Mouse (Mus musculus): Measurements from ENCODE around the gene A430005L14Rik. TPM values are rescaled to one million over a fixed set of nuclear protein-coding genes. Genes with fewer than 3 reads are reported as not detected.

The A430005L14Rik gene
- polyA plus RNA-seq, 1 experiment = 39.8 TPM

GRCm38 (mm10) chr4:153951150-153951549, 5.9 kb upstream of the A430005L14Rik start:
- Histone ChIP-seq H3K27me3 (ENCODE audit: control insufficient read depth, insufficient read depth, low read length) (no peaks in the 10 kb centered on the region), H3K4me3 (ENCODE audit: control insufficient read depth, insufficient read depth, low read length) (no peak overlapping the region), H3K4me1 (replicated peaks; ENCODE audit: control insufficient read depth, insufficient read depth, low read length) (no peaks in the 10 kb centered on the region), H3K36me3 (ENCODE audit: control insufficient read depth, insufficient read depth, low read length) (no peaks in the 10 kb centered on the region), H3K27ac (ENCODE audit: control insufficient read depth, insufficient read depth, low read length) (no peak overlapping the region)
- no peak for TF ChIP-seq CTCF (IDR thresholded peaks at IDR 0.05; ENCODE audit: borderline replicate concordance, control insufficient read depth, extremely low read depth, insufficient read depth, low read length, poor library complexity)
- no peak for TF ChIP-seq POLR2A (IDR thresholded peaks at IDR 0.05; ENCODE audit: control insufficient read depth, extremely low read depth, insufficient read depth, low read length, poor library complexity)
- WGBS = 54% methylated on average over 3 of the region's 3 CpGs
- no peak for DNase-seq

GRCm38 (mm10) chr4:153951692-153952091, 5.3 kb upstream of the A430005L14Rik start:
- H3K36me3 ChIP-seq (ENCODE audit: control insufficient read depth, insufficient read depth, low read length) = no peaks in the 10 kb centered on the region
- DNase-seq = no peak
- H3K4me3 ChIP-seq (ENCODE audit: control insufficient read depth, insufficient read depth, low read length) = no peak overlapping the region
- TF ChIP-seq POLR2A (IDR thresholded peaks at IDR 0.05; ENCODE audit: control insufficient read depth, extremely low read depth, insufficient read depth, low read length, poor library complexity) = no peak
- TF ChIP-seq CTCF (IDR thresholded peaks at IDR 0.05; ENCODE audit: borderline replicate concordance, control insufficient read depth, extremely low read depth, insufficient read depth, low read length, poor library complexity) = no peak
- H3K27me3 ChIP-seq (ENCODE audit: control insufficient read depth, insufficient read depth, low read length) = no peaks in the 10 kb centered on the region
- H3K4me1 ChIP-seq (replicated peaks; ENCODE audit: control insufficient read depth, insufficient read depth, low read length) = no peaks in the 10 kb centered on the region
- H3K27ac ChIP-seq (ENCODE audit: control insufficient read depth, insufficient read depth, low read length) = no peak overlapping the region
- WGBS = 57% methylated on average over 5 of the region's 5 CpGs

GRCm38 (mm10) chr4:153955651-153956050, 1.4 kb upstream of the A430005L14Rik start:
- no peaks in the 10 kb centered on the region for H3K27me3 ChIP-seq (ENCODE audit: control insufficient read depth, insufficient read depth, low read length)
- H3K27ac ChIP-seq (ENCODE audit: control insufficient read depth, insufficient read depth, low read length) = no peak overlapping the region
- WGBS = 93% methylated on average over 8 of the region's 8 CpGs
- H3K4me3 ChIP-seq (ENCODE audit: control insufficient read depth, insufficient read depth, low read length) = no peak overlapping the region
- DNase-seq = no peak
- peaks cover 5% of the 10 kb centered on the region for H3K4me1 ChIP-seq (replicated peaks; ENCODE audit: control insufficient read depth, insufficient read depth, low read length)
- H3K36me3 ChIP-seq (ENCODE audit: control insufficient read depth, insufficient read depth, low read length) = no peaks in the 10 kb centered on the region
- TF ChIP-seq POLR2A (IDR thresholded peaks at IDR 0.05; ENCODE audit: control insufficient read depth, extremely low read depth, insufficient read depth, low read length, poor library complexity) = no peak
- no peak for TF ChIP-seq CTCF (IDR thresholded peaks at IDR 0.05; ENCODE audit: borderline replicate concordance, control insufficient read depth, extremely low read depth, insufficient read depth, low read length, poor library complexity)

DNA sequence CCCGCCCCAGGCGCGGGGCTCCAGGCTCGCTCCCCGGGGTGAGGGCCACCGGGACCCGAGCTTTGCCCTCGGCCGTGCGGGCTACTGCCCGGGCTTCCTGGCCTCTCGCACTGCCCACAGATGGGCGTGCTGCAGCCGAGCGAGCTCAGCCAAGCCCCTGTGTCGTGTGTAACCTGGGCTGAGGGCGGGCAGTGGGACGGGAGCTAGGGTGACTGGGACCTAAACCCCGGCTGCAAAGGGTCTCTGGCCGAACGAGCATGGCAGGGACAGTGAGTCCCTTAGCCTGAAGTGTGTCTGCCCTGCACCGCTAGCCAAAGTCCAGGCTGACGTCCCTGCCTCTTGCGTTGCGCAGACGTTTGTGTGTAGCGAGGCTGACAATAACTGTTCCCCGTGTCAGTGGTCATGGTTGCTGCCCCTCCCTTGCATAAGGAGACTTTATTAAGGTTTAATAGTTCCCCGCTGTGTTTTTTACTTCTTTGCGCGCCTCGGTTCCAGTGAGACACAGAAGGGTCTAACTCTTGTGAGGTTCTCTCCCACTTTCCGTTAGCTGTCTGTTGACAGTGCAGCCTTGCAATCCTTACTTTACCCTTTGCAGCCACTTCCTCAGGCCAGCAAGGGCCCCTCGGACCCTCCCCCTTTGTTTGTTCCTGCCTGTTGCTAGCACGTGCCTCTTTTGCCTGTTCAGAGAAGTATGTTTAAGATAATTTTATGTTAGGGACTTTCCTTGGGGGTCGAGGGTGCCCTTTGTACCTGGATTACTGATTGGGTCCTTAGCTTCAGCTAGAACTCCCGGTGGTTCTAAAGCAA, 610 bp downstream of the A430005L14Rik start:
- DNase-seq = no peak
- Histone ChIP-seq H3K4me3 (ENCODE audit: control insufficient read depth, insufficient read depth, low read length) (peak overlapping the region; percentile 74), H3K27me3 (ENCODE audit: control insufficient read depth, insufficient read depth, low read length) (no peaks in the 10 kb centered on the region), H3K4me1 (replicated peaks; ENCODE audit: control insufficient read depth, insufficient read depth, low read length) (peaks cover 5% of the 10 kb centered on the region), H3K27ac (ENCODE audit: control insufficient read depth, insufficient read depth, low read length) (peak overlapping the region; percentile 13; the same call in 1 of the 2 replicates), H3K36me3 (ENCODE audit: control insufficient read depth, insufficient read depth, low read length) (peaks cover 12% of the 10 kb centered on the region; the same call in 1 of the 2 replicates)
- WGBS = under 1% methylated on average over 37 of the region's 37 CpGs
- TF ChIP-seq POLR2A (IDR thresholded peaks at IDR 0.05; ENCODE audit: control insufficient read depth, extremely low read depth, insufficient read depth, low read length, poor library complexity) (no peak), CTCF (IDR thresholded peaks at IDR 0.05; ENCODE audit: borderline replicate concordance, control insufficient read depth, extremely low read depth, insufficient read depth, low read length, poor library complexity) (no peak)

- Histone ChIP-seq H3K4me3 (ENCODE audit: control insufficient read depth, insufficient read depth, low read length) (no peak overlapping the region), H3K27ac (ENCODE audit: control insufficient read depth, insufficient read depth, low read length) (no peak overlapping the region), H3K36me3 (ENCODE audit: control insufficient read depth, insufficient read depth, low read length) (peaks cover 12% of the 10 kb centered on the region; the same call in 1 of the 2 replicates), H3K27me3 (ENCODE audit: control insufficient read depth, insufficient read depth, low read length) (no peaks in the 10 kb centered on the region), H3K4me1 (replicated peaks; ENCODE audit: control insufficient read depth, insufficient read depth, low read length) (peaks cover 5% of the 10 kb centered on the region)
- DNase-seq = no peak
- WGBS = 95% methylated on average over 7 of the region's 7 CpGs
- TF ChIP-seq CTCF (IDR thresholded peaks at IDR 0.05; ENCODE audit: borderline replicate concordance, control insufficient read depth, extremely low read depth, insufficient read depth, low read length, poor library complexity) (no peak), POLR2A (IDR thresholded peaks at IDR 0.05; ENCODE audit: control insufficient read depth, extremely low read depth, insufficient read depth, low read length, poor library complexity) (no peak)
Measured at GRCm38 (mm10) chr4:153962631-153963030, 5.6 kb downstream of the A430005L14Rik start.

- Histone ChIP-seq H3K36me3 (ENCODE audit: control insufficient read depth, insufficient read depth, low read length) (peaks cover 9% of the 10 kb centered on the region), H3K27ac (ENCODE audit: control insufficient read depth, insufficient read depth, low read length) (no peak overlapping the region), H3K4me1 (replicated peaks; ENCODE audit: control insufficient read depth, insufficient read depth, low read length) (no peaks in the 10 kb centered on the region), H3K4me3 (ENCODE audit: control insufficient read depth, insufficient read depth, low read length) (no peak overlapping the region), H3K27me3 (ENCODE audit: control insufficient read depth, insufficient read depth, low read length) (no peaks in the 10 kb centered on the region)
- TF ChIP-seq CTCF (IDR thresholded peaks at IDR 0.05; ENCODE audit: borderline replicate concordance, control insufficient read depth, extremely low read depth, insufficient read depth, low read length, poor library complexity) (no peak), POLR2A (IDR thresholded peaks at IDR 0.05; ENCODE audit: control insufficient read depth, extremely low read depth, insufficient read depth, low read length, poor library complexity) (no peak)
- no peak for DNase-seq
- WGBS = 92% methylated on average over 5 of the region's 5 CpGs
Measured at GRCm38 (mm10) chr4:153966651-153967050, 9.6 kb downstream of the A430005L14Rik start.
